Mouse (Mus musculus): Measurements from ENCODE around the gene Mst1. TPM values are rescaled to one million over a fixed set of nuclear protein-coding genes. Genes with fewer than 3 reads are reported as not detected.

Mst1 gene
- polyA plus RNA-seq, 1 experiment = 0.65 TPM

DNA sequence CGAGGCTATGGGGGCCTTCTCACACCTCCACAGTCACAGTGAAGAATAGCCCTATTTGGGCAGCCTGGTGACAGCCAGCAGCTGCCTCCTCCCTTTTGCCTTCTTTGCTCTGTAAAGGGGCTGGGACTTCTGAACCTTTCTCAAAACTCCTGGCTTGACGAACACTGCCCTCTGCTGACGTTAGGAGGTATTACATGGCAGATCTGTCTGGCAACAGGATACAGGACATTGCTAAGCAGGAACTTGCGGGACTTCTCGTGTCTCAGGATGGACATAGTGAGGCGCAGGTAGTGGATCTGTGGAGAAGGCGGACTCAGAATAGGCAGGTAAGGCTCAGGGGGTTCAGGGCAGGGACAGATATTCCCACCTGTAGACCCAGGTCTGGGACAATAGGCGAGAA lies 12.3 kb upstream of the Mst1 start:
- Histone ChIP-seq H3K4me3 (no peak overlapping the region), H3K36me3 (ENCODE audit: control insufficient read depth, insufficient read depth) (peaks cover 5% of the 10 kb centered on the region), H3K4me2 (ENCODE audit: low read depth) (no peak overlapping the region), H3K27me3 (ENCODE audit: control insufficient read depth, insufficient read depth, insufficient read length) (no peaks in the 10 kb centered on the region), H3ac (ENCODE audit: control insufficient read depth, insufficient read length) (no peak overlapping the region), H3K79me2 (ENCODE audit: control insufficient read depth, insufficient read depth) (no peaks in the 10 kb centered on the region)
- TF ChIP-seq TCF12 (IDR thresholded peaks at IDR 0.05; ENCODE audit: insufficient read depth, poor library complexity, severe bottlenecking) = no peak
- TF ChIP-seq REST (IDR thresholded peaks at IDR 0.05; ENCODE audit: insufficient read depth, insufficient read length) = no peak
- TF ChIP-seq MYOG (IDR thresholded peaks at IDR 0.05; ENCODE audit: control insufficient read depth in 1 of 3, insufficient read depth in 1 of 3, insufficient read length in 2 of 3, low read depth in 2 of 3) = no peak
- no peak for TF ChIP-seq POLR2A (IDR thresholded peaks at IDR 0.05; ENCODE audit: insufficient read length, low read depth)
- no peak for TF ChIP-seq E2F4 (IDR thresholded peaks at IDR 0.05; ENCODE audit: insufficient read depth)
- TF ChIP-seq SRF (IDR thresholded peaks at IDR 0.05; ENCODE audit: control insufficient read depth, insufficient read length, low read depth) = no peak
- TF ChIP-seq USF1 (IDR thresholded peaks at IDR 0.05; ENCODE audit: low read depth) = no peak
- no peak for TF ChIP-seq MAX (IDR thresholded peaks at IDR 0.05; ENCODE audit: low read depth)
- no peak for TF ChIP-seq MYOD1 (IDR thresholded peaks at IDR 0.05; ENCODE audit: control insufficient read depth in 1 of 3, insufficient read length in 2 of 3, low read depth in 2 of 3)

DNA sequence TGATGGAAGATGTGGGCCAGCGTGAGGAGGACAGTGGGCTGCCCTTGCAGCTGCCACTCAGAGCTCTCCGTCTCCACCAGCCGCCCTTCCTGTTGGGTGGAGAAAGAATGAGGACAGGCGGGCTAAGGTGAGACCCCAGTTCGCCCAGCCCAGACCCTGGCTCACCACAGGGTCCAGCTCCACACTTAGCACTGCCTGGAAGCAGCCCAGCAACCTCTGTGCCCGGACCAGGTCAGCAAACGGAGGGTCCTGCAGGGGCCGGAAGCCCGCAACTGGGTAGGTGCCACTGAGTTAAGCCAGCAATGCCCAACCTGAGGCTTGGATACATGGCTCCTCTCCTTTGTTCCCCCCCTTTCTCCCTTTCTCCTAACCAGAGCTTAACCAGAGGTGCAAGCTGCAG lies 11.2 kb upstream of the Mst1 start:
- H3K79me2 ChIP-seq (ENCODE audit: control insufficient read depth, insufficient read depth) = no peaks in the 10 kb centered on the region
- no peak overlapping the region for H3K4me3 ChIP-seq
- no peak for TF ChIP-seq E2F4 (IDR thresholded peaks at IDR 0.05; ENCODE audit: insufficient read depth)
- no peak for TF ChIP-seq TCF3 (IDR thresholded peaks at IDR 0.05; ENCODE audit: insufficient read length, low read depth)
- no peak overlapping the region for H3ac ChIP-seq (ENCODE audit: control insufficient read depth, insufficient read length)
- peaks cover 5% of the 10 kb centered on the region for H3K36me3 ChIP-seq (ENCODE audit: control insufficient read depth, insufficient read depth)
- no peak overlapping the region for H3K4me2 ChIP-seq (ENCODE audit: low read depth)
- no peaks in the 10 kb centered on the region for H3K27me3 ChIP-seq (ENCODE audit: control insufficient read depth, insufficient read depth, insufficient read length)

DNA sequence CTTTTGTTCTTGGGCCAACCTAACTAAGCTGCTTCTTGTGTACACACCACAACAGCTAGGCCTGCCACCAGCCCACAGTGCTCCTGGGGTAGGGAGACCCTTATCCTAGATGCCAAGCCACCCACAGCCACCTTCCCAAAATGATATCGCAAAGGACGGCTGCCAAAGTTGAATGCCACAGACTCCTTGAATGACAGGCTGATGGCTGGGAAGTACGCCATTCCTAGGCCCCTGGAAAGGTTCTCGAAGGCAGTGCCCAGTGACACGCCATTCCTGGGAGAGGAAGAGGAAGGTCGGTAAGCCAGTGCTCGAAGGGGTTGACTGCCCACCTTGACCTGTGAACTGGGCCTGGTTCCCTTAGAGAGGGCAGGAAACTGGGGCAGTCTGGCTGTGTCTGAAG lies 10.7 kb upstream of the Mst1 start:
- TF ChIP-seq TCF3 (IDR thresholded peaks at IDR 0.05; ENCODE audit: insufficient read length, low read depth) (no peak), POLR2AphosphoS2 (IDR thresholded peaks at IDR 0.05; ENCODE audit: insufficient read length, low read depth) (no peak), MYOD1 (IDR thresholded peaks at IDR 0.05; ENCODE audit: control insufficient read depth in 1 of 3, insufficient read length in 2 of 3, low read depth in 2 of 3) (no peak), REST (IDR thresholded peaks at IDR 0.05; ENCODE audit: insufficient read depth, insufficient read length) (no peak), USF1 (IDR thresholded peaks at IDR 0.05; ENCODE audit: low read depth) (no peak), E2F4 (IDR thresholded peaks at IDR 0.05; ENCODE audit: insufficient read depth) (no peak), TCF12 (IDR thresholded peaks at IDR 0.05; ENCODE audit: insufficient read depth, poor library complexity, severe bottlenecking) (no peak), SRF (IDR thresholded peaks at IDR 0.05; ENCODE audit: control insufficient read depth, insufficient read length, low read depth) (no peak), CEBPB (IDR thresholded peaks at IDR 0.05; ENCODE audit: insufficient read depth, poor library complexity, severe bottlenecking) (no peak), MYOG (IDR thresholded peaks at IDR 0.05; ENCODE audit: control insufficient read depth in 1 of 3, insufficient read depth in 1 of 3, insufficient read length in 2 of 3, low read depth in 2 of 3) (no peak)
- H3K79me2 ChIP-seq (ENCODE audit: control insufficient read depth, insufficient read depth) = no peaks in the 10 kb centered on the region
- no peak overlapping the region for H3K4me2 ChIP-seq (ENCODE audit: low read depth)
- no peaks in the 10 kb centered on the region for H3K27me3 ChIP-seq (ENCODE audit: control insufficient read depth, insufficient read depth, insufficient read length)
- no peak overlapping the region for H3ac ChIP-seq (ENCODE audit: control insufficient read depth, insufficient read length)
- no peak overlapping the region for H3K4me3 ChIP-seq
- H3K36me3 ChIP-seq (ENCODE audit: control insufficient read depth, insufficient read depth) = peaks cover 5% of the 10 kb centered on the region

DNA sequence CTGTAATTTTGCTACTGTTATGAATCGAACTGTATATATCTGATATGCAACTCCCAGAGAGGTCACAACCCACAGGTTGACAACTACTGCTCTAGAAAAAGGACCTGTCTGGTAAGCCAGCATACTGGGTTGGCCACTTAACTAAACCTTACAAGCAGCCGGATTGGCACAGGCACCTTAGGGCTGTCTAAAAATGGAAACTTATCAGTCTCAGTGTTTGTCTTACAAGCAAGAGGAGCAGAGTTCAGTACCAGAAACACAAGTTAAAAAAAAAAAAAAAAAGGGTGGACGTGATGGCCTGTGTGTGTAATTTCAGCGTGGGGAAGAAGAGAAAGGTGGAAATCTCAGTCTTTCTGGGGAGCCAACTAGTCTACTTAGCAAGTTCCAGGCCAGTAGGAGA lies 8.4 kb upstream of the Mst1 start:
- no peak overlapping the region for H3ac ChIP-seq (ENCODE audit: control insufficient read depth, insufficient read length)
- TF ChIP-seq POLR2AphosphoS2 (IDR thresholded peaks at IDR 0.05; ENCODE audit: insufficient read length, low read depth) (no peak), MAX (IDR thresholded peaks at IDR 0.05; ENCODE audit: low read depth) (no peak), POLR2A (IDR thresholded peaks at IDR 0.05; ENCODE audit: insufficient read length, low read depth) (no peak), REST (IDR thresholded peaks at IDR 0.05; ENCODE audit: insufficient read depth, insufficient read length) (no peak), SRF (IDR thresholded peaks at IDR 0.05; ENCODE audit: control insufficient read depth, insufficient read length, low read depth) (no peak), CEBPB (IDR thresholded peaks at IDR 0.05; ENCODE audit: insufficient read depth, poor library complexity, severe bottlenecking) (no peak), MYOD1 (IDR thresholded peaks at IDR 0.05; ENCODE audit: control insufficient read depth in 1 of 3, insufficient read length in 2 of 3, low read depth in 2 of 3) (no peak), TCF12 (IDR thresholded peaks at IDR 0.05; ENCODE audit: insufficient read depth, poor library complexity, severe bottlenecking) (no peak), USF1 (IDR thresholded peaks at IDR 0.05; ENCODE audit: low read depth) (no peak), MYOG (IDR thresholded peaks at IDR 0.05; ENCODE audit: control insufficient read depth in 1 of 3, insufficient read depth in 1 of 3, insufficient read length in 2 of 3, low read depth in 2 of 3) (no peak), E2F4 (IDR thresholded peaks at IDR 0.05; ENCODE audit: insufficient read depth) (no peak), TCF3 (IDR thresholded peaks at IDR 0.05; ENCODE audit: insufficient read length, low read depth) (no peak)
- H3K79me2 ChIP-seq (ENCODE audit: control insufficient read depth, insufficient read depth) = no peaks in the 10 kb centered on the region
- H3K36me3 ChIP-seq (ENCODE audit: control insufficient read depth, insufficient read depth) = peaks cover 5% of the 10 kb centered on the region
- no peak overlapping the region for H3K4me3 ChIP-seq
- no peaks in the 10 kb centered on the region for H3K27me3 ChIP-seq (ENCODE audit: control insufficient read depth, insufficient read depth, insufficient read length)
- no peak overlapping the region for H3K4me2 ChIP-seq (ENCODE audit: low read depth)

DNA sequence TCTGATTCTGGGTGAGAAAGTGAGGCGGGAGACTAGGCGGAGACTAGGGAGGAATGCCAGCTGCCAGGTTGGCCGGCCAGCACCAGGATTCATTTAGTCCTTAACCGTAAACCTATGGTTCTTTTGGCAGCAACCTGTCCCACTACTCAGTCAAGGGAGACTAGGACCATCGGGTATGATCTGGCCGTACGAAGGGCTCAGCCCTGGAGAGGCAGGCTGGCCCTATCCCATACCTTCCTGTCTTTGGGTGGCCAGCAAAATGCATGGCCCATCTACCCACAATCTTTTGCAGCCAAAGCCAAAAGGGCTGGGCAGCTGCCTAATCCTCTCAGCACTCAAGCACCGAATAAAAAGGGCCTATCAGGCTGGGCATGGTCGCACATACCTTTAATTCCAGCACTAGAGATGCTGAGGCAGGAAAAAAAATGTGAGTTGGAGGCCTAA lies 7.7 kb upstream of the Mst1 start:
- H3K79me2 ChIP-seq (ENCODE audit: control insufficient read depth, insufficient read depth) = no peaks in the 10 kb centered on the region
- peaks cover 5% of the 10 kb centered on the region for H3K36me3 ChIP-seq (ENCODE audit: control insufficient read depth, insufficient read depth)
- H3K27me3 ChIP-seq (ENCODE audit: control insufficient read depth, insufficient read depth, insufficient read length) = no peaks in the 10 kb centered on the region
- no peak for TF ChIP-seq SRF (IDR thresholded peaks at IDR 0.05; ENCODE audit: control insufficient read depth, insufficient read length, low read depth)
- no peak for TF ChIP-seq CEBPB (IDR thresholded peaks at IDR 0.05; ENCODE audit: insufficient read depth, poor library complexity, severe bottlenecking)
- no peak for TF ChIP-seq POLR2AphosphoS2 (IDR thresholded peaks at IDR 0.05; ENCODE audit: insufficient read length, low read depth)
- no peak for TF ChIP-seq USF1 (IDR thresholded peaks at IDR 0.05; ENCODE audit: low read depth)
- no peak for TF ChIP-seq E2F4 (IDR thresholded peaks at IDR 0.05; ENCODE audit: insufficient read depth)
- TF ChIP-seq TCF3 (IDR thresholded peaks at IDR 0.05; ENCODE audit: insufficient read length, low read depth) = no peak
- TF ChIP-seq MYOD1 (IDR thresholded peaks at IDR 0.05; ENCODE audit: control insufficient read depth in 1 of 3, insufficient read length in 2 of 3, low read depth in 2 of 3) = no peak
- TF ChIP-seq REST (IDR thresholded peaks at IDR 0.05; ENCODE audit: insufficient read depth, insufficient read length) = no peak
- TF ChIP-seq MAX (IDR thresholded peaks at IDR 0.05; ENCODE audit: low read depth) = no peak
- TF ChIP-seq MYOG (IDR thresholded peaks at IDR 0.05; ENCODE audit: control insufficient read depth in 1 of 3, insufficient read depth in 1 of 3, insufficient read length in 2 of 3, low read depth in 2 of 3) = no peak
- TF ChIP-seq POLR2A (IDR thresholded peaks at IDR 0.05; ENCODE audit: insufficient read length, low read depth) = no peak
- TF ChIP-seq TCF12 (IDR thresholded peaks at IDR 0.05; ENCODE audit: insufficient read depth, poor library complexity, severe bottlenecking) = no peak
- H3K4me3 ChIP-seq = no peak overlapping the region
- no peak overlapping the region for H3K4me2 ChIP-seq (ENCODE audit: low read depth)
- H3ac ChIP-seq (ENCODE audit: control insufficient read depth, insufficient read length) = no peak overlapping the region
